Comparison of ENCODE assay signal across 27 mouse cellular contexts in genomic region chr4:84102736-84103135, GRCm38 (mm10).
DNase-seq lines count a peak whose midpoint lies in the region; ATAC-seq and TF ChIP-seq lines count a peak whose summit lies in the region.
"Had no signal": no experiment of that assay in that cellular context is flagged by ENCODE, and none has a peak within 500 bp of the region (broad histone marks: within the 10 kb centered on the region; RNA-seq: fewer than 3 reads in every experiment).

No protein-coding gene starts in this region.

- no peak overlapping the region for H3ac ChIP-seq in myocyte (ENCODE audit: control insufficient read depth, insufficient read length)

- H3K4me3 ChIP-seq in lung, embryonic 14.5 days (ENCODE audit: low read depth, low read length), result no peak overlapping the region
- H3K4me3 ChIP-seq in myocyte, result no peak overlapping the region
- no peak overlapping the region for H3K4me3 ChIP-seq in hindbrain, embryonic 11.5 days (ENCODE audit: low read depth, low read length)
- H3K4me3 ChIP-seq: hindbrain, embryonic 13.5 days; left cerebral cortex, adult 2 months; liver, embryonic 12.5 days; midbrain, embryonic 12.5 days; neural tube, embryonic 15.5 days; stomach, embryonic 15.5 days had no signal

- TF ChIP-seq CTCF in lung, embryonic 14.5 days (IDR thresholded peaks at IDR 0.05; ENCODE audit: low read depth), result no peak
- TF ChIP-seq CTCF in Patski (IDR thresholded peaks at IDR 0.05), result no peak

- H3K79me2 ChIP-seq in myocyte (ENCODE audit: control insufficient read depth, insufficient read depth), result no peaks in the 10 kb centered on the region

- no peaks in the 10 kb centered on the region for H3K36me3 ChIP-seq in lung, embryonic 14.5 days (ENCODE audit: insufficient read depth)
- no peaks in the 10 kb centered on the region for H3K36me3 ChIP-seq in myocyte (ENCODE audit: control insufficient read depth, insufficient read depth)
- no peaks in the 10 kb centered on the region for H3K36me3 ChIP-seq in hindbrain, embryonic 11.5 days (ENCODE audit: control insufficient read depth, insufficient read depth, low read length)
- H3K36me3 ChIP-seq: hindbrain, embryonic 13.5 days; liver, embryonic 12.5 days; midbrain, embryonic 12.5 days; neural tube, embryonic 15.5 days; stomach, embryonic 15.5 days had no signal

- CTCF ChIA-PET in Patski (lab: Charles Lee), result no interaction called here

- TF ChIP-seq POLR2A in myocyte (IDR thresholded peaks at IDR 0.05; ENCODE audit: insufficient read length, low read depth), result no peak

- WGBS in lung, embryonic 14.5 days, result 34% methylated on average over 11 of the region's 11 CpGs
- 76% methylated on average over 11 of the region's 11 CpGs for WGBS in hindbrain, embryonic 11.5 days

- DNase-seq in lung, embryonic 14.5 days, result peak; percentile 81
- DNase-seq in lung, postnatal 4 days, result no peak
- DNase-seq in Patski (ENCODE audit: low read depth, low spot score), result peak; percentile 33
- DNase-seq in hindbrain, embryonic 11.5 days (ENCODE audit: low spot score), result no peak
- DNase-seq in B cell, adult 2 months, result no peak
- DNase-seq: adrenal gland, postnatal 10 days; cerebellum, adult 8-10 months; cerebellum, postnatal 25 days; gastrocnemius, postnatal 14 days; heart, adult 18-20 months; heart, postnatal 36 days; kidney, postnatal 10 days; liver, postnatal 0 days; retina, postnatal 1 day; right cerebral cortex, postnatal 14 days; thymus, postnatal 14 days had no signal

- no peaks in the 10 kb centered on the region for H3K27me3 ChIP-seq in lung, embryonic 14.5 days (ENCODE audit: insufficient read depth, low read length)
- H3K27me3 ChIP-seq in Patski (no peaks in the 10 kb centered on the region), myocyte (ENCODE audit: control insufficient read depth, insufficient read depth, insufficient read length) (no peaks in the 10 kb centered on the region)
- H3K27me3 ChIP-seq in hindbrain, embryonic 11.5 days (ENCODE audit: control insufficient read depth, insufficient read depth, low read length), result no peaks in the 10 kb centered on the region
- H3K27me3 ChIP-seq: CH12.LX; hindbrain, embryonic 13.5 days; liver, embryonic 12.5 days; neural tube, embryonic 15.5 days; stomach, embryonic 15.5 days had no signal

- H3K9me3 ChIP-seq in lung, embryonic 14.5 days (ENCODE audit: low read depth, low read length), result no peaks in the 10 kb centered on the region
- no peaks in the 10 kb centered on the region for H3K9me3 ChIP-seq in hindbrain, embryonic 11.5 days (ENCODE audit: control insufficient read depth, low read length)
- H3K9me3 ChIP-seq: hindbrain, embryonic 13.5 days; liver, embryonic 12.5 days; midbrain, embryonic 12.5 days; neural tube, embryonic 15.5 days; stomach, embryonic 15.5 days had no signal

- in situ Hi-C loops in Patski (cut with MboI; ENCODE audit: low pct_unique_long_range_greater_than_20kb), result no loop called here

- no peak overlapping the region for H3K9ac ChIP-seq in lung, embryonic 14.5 days
- no peak overlapping the region for H3K9ac ChIP-seq in hindbrain, embryonic 11.5 days (ENCODE audit: low read depth, low read length)
- H3K9ac ChIP-seq: hindbrain, embryonic 13.5 days; liver, embryonic 12.5 days; liver, postnatal 0 days; midbrain, embryonic 12.5 days; neural tube, embryonic 15.5 days; stomach, embryonic 15.5 days had no signal

- no peak overlapping the region for H3K4me2 ChIP-seq in lung, embryonic 14.5 days
- no peak overlapping the region for H3K4me2 ChIP-seq in myocyte (ENCODE audit: low read depth)
- H3K4me2 ChIP-seq in hindbrain, embryonic 11.5 days (replicated peaks; ENCODE audit: low read depth, low read length), result no peak overlapping the region
- H3K4me2 ChIP-seq: heart, embryonic 11.5 days; hindbrain, embryonic 13.5 days; liver, embryonic 12.5 days; midbrain, embryonic 12.5 days; neural tube, embryonic 15.5 days; stomach, embryonic 15.5 days had no signal

- no peaks in the 10 kb centered on the region for H3K4me1 ChIP-seq in lung, embryonic 14.5 days (ENCODE audit: insufficient read depth)
- H3K4me1 ChIP-seq in hindbrain, embryonic 11.5 days (replicated peaks; ENCODE audit: control insufficient read depth, insufficient read depth, low read length), result no peaks in the 10 kb centered on the region
- H3K4me1 ChIP-seq: hindbrain, embryonic 13.5 days; liver, embryonic 12.5 days; midbrain, embryonic 12.5 days; neural tube, embryonic 15.5 days; stomach, embryonic 15.5 days had no signal

- ATAC-seq in lung, embryonic 14.5 days (ENCODE audit: insufficient read depth), result peak; percentile 70; the same call in 1 of the 2 replicates
- ATAC-seq in Patski, result no peak
- peak; percentile 55 for ATAC-seq in granulocyte monocyte progenitor cell, adult 5-6 weeks (replicated peaks; ENCODE audit: poor library complexity, severe bottlenecking)
- no peak for ATAC-seq in hindbrain, embryonic 11.5 days (ENCODE audit: low FRiP score)
- ATAC-seq: intestine, embryonic 16.5 days; liver, embryonic 12.5 days; liver, postnatal 0 days had no signal

- POLR2A ChIA-PET in Patski (lab: Charles Lee), result no interaction called here

- no peak overlapping the region for H3K27ac ChIP-seq in lung, embryonic 14.5 days (ENCODE audit: low read depth)
- H3K27ac ChIP-seq in hindbrain, embryonic 11.5 days (ENCODE audit: low read depth, low read length), result no peak overlapping the region
- H3K27ac ChIP-seq: hindbrain, embryonic 13.5 days; left cerebral cortex, adult 2 months; liver, embryonic 12.5 days; midbrain, embryonic 12.5 days; neural tube, embryonic 15.5 days; stomach, embryonic 15.5 days had no signal

TF ChIP-seq in myocyte, 11 proteins besides CTCF, POLR2A, EP300 and RAD21:
- no peak for TF ChIP-seq TCF3 (IDR thresholded peaks at IDR 0.05; ENCODE audit: insufficient read length, low read depth)
- no peak for TF ChIP-seq MYOD1 (IDR thresholded peaks at IDR 0.05; ENCODE audit: control insufficient read depth in 1 of 3, insufficient read length in 2 of 3, low read depth in 2 of 3)
- 0 out of 2 replicates have a peak, but pooled peaks have one; percentile 32 for TF ChIP-seq CEBPB (IDR thresholded peaks at IDR 0.05; ENCODE audit: insufficient read depth, poor library complexity, severe bottlenecking)
- no peak for TF ChIP-seq MAX (IDR thresholded peaks at IDR 0.05; ENCODE audit: low read depth)
- TF ChIP-seq E2F4 (IDR thresholded peaks at IDR 0.05; ENCODE audit: insufficient read depth), result no peak
- TF ChIP-seq SRF (IDR thresholded peaks at IDR 0.05; ENCODE audit: control insufficient read depth, insufficient read length, low read depth), result no peak

Comparison
In these comparisons a context has a peak if more than half of its experiments do, and no peak if none do; other contexts are left out.
1. DNase-seq: peak in lung, embryonic 14.5 days (single experiment) and Patski (single experiment); none in lung, postnatal 4 days (0 of 2), hindbrain, embryonic 11.5 days (single experiment) and B cell, adult 2 months (0 of 2).
2. ATAC-seq: peak in lung, embryonic 14.5 days (single experiment) and granulocyte monocyte progenitor cell, adult 5-6 weeks (single experiment); none in Patski (single experiment) and hindbrain, embryonic 11.5 days (single experiment).